Mouse (Mus musculus): ENCODE results near the gene Limk2. TPM values are rescaled to one million over a fixed set of nuclear protein-coding genes. Genes with fewer than 3 reads are reported as not detected.

Limk2 gene
- total RNA-seq, 1 experiment: 80.5 TPM

DNA sequence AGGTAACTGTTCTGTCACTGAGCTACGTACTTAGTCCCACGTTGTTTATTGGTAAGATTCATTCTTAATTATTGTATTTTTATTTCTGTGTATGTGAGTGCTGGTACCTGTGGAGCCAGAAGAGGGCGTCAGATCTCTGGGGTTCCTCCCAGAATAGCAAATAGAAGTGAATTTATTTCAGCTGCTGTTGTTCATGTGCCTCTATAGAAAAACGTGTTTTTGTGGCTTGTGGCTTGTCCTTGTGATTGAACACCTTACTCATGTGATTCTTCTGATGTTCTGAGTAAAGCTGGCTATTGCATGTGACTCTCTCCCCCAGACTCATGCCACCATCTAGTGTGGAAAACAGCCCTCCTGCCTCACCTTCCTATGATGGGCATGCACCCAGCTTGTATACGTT is 80.7 kb downstream of the Limk2 start:
- in situ Hi-C loops (cut with MboI; ENCODE audit: low sequenced_read_pairs in 2 of 2, unreplicated experiment in 2 of 2): no loop called here
- no peak overlapping the region for H3K27ac ChIP-seq (ENCODE audit: insufficient read depth, low read depth, low read length, poor library complexity, severe bottlenecking)

DNA sequence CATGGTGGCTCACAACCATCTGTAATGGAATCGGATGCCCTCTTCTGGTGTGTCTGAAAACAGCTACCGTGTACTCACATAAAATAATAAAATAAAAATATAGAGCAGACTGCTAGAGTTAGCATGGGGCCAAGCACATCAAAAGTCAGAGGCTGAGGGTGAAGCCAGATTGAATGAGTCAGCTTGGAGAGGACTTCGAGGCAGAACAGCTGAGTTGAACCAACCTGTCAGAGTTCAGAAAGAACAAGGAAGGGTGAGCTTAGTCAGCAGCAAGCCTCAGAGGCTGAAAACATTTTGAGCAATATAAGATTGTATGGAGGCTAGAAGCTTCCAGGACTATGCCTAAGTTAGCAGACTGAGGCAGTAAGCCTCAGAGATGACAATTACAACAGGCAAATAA is 90.7 kb downstream of the Limk2 start:
- no peak for DNase-seq (ENCODE audit: low read depth, low spot score)
- in situ Hi-C loops (cut with MboI; ENCODE audit: low sequenced_read_pairs in 2 of 2, unreplicated experiment in 2 of 2): no loop called here
- no peak overlapping the region for H3K4me3 ChIP-seq (ENCODE audit: insufficient read depth in 1 of 2, low read depth in 1 of 2, low read length in 2 of 2, poor library complexity in 1 of 2, severe bottlenecking in 1 of 2)
- no peak overlapping the region for H3K9ac ChIP-seq (ENCODE audit: insufficient read depth, low read depth, low read length, poor library complexity, severe bottlenecking)
- H3K36me3 ChIP-seq (ENCODE audit: control insufficient read depth, insufficient read depth, low read length, poor library complexity, severe bottlenecking): peaks cover 3% of the 10 kb centered on the region; the same call in 1 of the 2 replicates
- no peaks in the 10 kb centered on the region for H3K9me3 ChIP-seq (ENCODE audit: control insufficient read depth, insufficient read depth, low read depth, low read length)
- peaks cover 4% of the 10 kb centered on the region in 2 experiments; a peak in 2 of 4 replicates for H3K4me1 ChIP-seq (ENCODE audit: control insufficient read depth in 2 of 2, insufficient read depth in 2 of 2, low read length in 2 of 2, poor library complexity in 1 of 2)
- no peak overlapping the region for H3K27ac ChIP-seq (ENCODE audit: insufficient read depth, low read depth, low read length, poor library complexity, severe bottlenecking)
- TF ChIP-seq CHD2 (IDR thresholded peaks at IDR 0.05; ENCODE audit: low read depth, low read length) (no peak), MAFK (IDR thresholded peaks at IDR 0.05; ENCODE audit: insufficient read depth, low read depth, low read length) (no peak), HCFC1 (IDR thresholded peaks at IDR 0.05; ENCODE audit: borderline replicate concordance, insufficient read depth, low read length) (no peak), ZC3H11A (IDR thresholded peaks at IDR 0.05; ENCODE audit: borderline replicate concordance, low read depth, low read length) (no peak), ZNF384 (IDR thresholded peaks at IDR 0.05; ENCODE audit: low read depth, low read length) (no peak)

More for the DNA sequence above, 80.7 kb downstream of the Limk2 start:
- no peak for TF ChIP-seq ZNF384 (IDR thresholded peaks at IDR 0.05; ENCODE audit: low read depth, low read length)
- no peak for TF ChIP-seq CHD2 (IDR thresholded peaks at IDR 0.05; ENCODE audit: low read depth, low read length)
- no peak for TF ChIP-seq HCFC1 (IDR thresholded peaks at IDR 0.05; ENCODE audit: borderline replicate concordance, insufficient read depth, low read length)
- no peak for TF ChIP-seq ZC3H11A (IDR thresholded peaks at IDR 0.05; ENCODE audit: borderline replicate concordance, low read depth, low read length)
- no peak for TF ChIP-seq MAFK (IDR thresholded peaks at IDR 0.05; ENCODE audit: insufficient read depth, low read depth, low read length)
- no peak overlapping the region for H3K9ac ChIP-seq (ENCODE audit: insufficient read depth, low read depth, low read length, poor library complexity, severe bottlenecking)
- no peaks in the 10 kb centered on the region for H3K9me3 ChIP-seq (ENCODE audit: control insufficient read depth, insufficient read depth, low read depth, low read length)
- H3K36me3 ChIP-seq (ENCODE audit: control insufficient read depth, insufficient read depth, low read length, poor library complexity, severe bottlenecking): no peaks in the 10 kb centered on the region; the same call in 1 of the 2 replicates
- no peak overlapping the region for H3K4me3 ChIP-seq (ENCODE audit: insufficient read depth in 1 of 2, low read depth in 1 of 2, low read length in 2 of 2, poor library complexity in 1 of 2, severe bottlenecking in 1 of 2)
- H3K4me1 ChIP-seq (ENCODE audit: control insufficient read depth in 2 of 2, insufficient read depth in 2 of 2, low read length in 2 of 2, poor library complexity in 1 of 2): peaks cover 16 to 18% of the 10 kb centered on the region in 2 experiments; a peak in 3 of 4 replicates
- DNase-seq (ENCODE audit: low read depth, low spot score): no peak

DNA sequence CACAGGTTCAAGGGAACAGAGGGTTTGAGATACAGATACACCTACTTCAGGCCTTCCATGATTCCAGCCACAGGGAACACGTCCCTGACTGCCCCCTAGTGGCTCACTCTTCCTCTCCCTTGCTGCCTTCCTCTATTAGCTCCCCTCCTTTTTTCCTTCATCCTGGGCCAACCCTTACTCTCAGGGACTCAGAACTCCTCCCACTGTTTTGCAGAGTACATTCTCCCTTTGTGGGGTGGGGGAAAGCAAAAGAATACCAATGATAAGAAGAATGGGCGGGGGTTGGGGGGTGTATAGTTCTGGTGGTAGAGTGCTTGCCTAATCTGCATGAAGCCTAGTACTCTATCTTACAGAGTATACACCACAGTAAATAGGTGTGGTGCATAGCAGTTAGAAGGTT is 94.8 kb downstream of the Limk2 start:
- in situ Hi-C loops (cut with MboI; ENCODE audit: low sequenced_read_pairs in 2 of 2, unreplicated experiment in 2 of 2): no loop called here
- Histone ChIP-seq H3K36me3 (ENCODE audit: control insufficient read depth, insufficient read depth, low read length, poor library complexity, severe bottlenecking) (peaks cover 24% of the 10 kb centered on the region), H3K9ac (ENCODE audit: insufficient read depth, low read depth, low read length, poor library complexity, severe bottlenecking) (no peak overlapping the region), H3K4me3 (ENCODE audit: insufficient read depth in 1 of 2, low read depth in 1 of 2, low read length in 2 of 2, poor library complexity in 1 of 2, severe bottlenecking in 1 of 2) (no peak overlapping the region), H3K27ac (ENCODE audit: insufficient read depth, low read depth, low read length, poor library complexity, severe bottlenecking) (no peak overlapping the region), H3K9me3 (ENCODE audit: control insufficient read depth, insufficient read depth, low read depth, low read length) (no peaks in the 10 kb centered on the region), H3K4me1 (ENCODE audit: control insufficient read depth in 2 of 2, insufficient read depth in 2 of 2, low read length in 2 of 2, poor library complexity in 1 of 2) (peaks cover 2 to 4% of the 10 kb centered on the region in 2 experiments; a peak in 2 of 4 replicates)
- TF ChIP-seq ZC3H11A (IDR thresholded peaks at IDR 0.05; ENCODE audit: borderline replicate concordance, low read depth, low read length) (peak; percentile 9; the same call in 1 of the 2 replicates), MAFK (IDR thresholded peaks at IDR 0.05; ENCODE audit: insufficient read depth, low read depth, low read length) (no peak)
- DNase-seq (ENCODE audit: low read depth, low spot score): peak; percentile 93

DNA sequence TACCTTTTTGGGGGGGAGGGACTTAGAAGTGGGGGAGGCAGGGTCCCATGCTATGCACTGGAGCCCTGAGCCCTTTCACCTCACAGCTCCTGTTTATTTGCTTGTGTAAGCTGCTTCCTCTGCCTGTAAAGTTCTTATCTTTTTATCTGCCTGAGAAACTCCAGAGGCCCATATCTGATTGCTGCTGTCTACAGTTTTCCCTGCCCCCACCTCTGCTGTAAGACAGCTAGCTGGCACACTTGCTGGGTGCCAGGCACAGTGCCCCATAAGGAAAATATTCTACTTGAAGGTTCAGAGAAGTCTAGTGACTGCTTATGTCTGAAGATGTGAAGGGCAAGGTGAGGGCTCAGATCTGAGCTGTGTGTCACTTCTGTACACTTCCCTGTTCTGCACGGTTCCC is 95.7 kb downstream of the Limk2 start:
- H3K27ac ChIP-seq (ENCODE audit: insufficient read depth, low read depth, low read length, poor library complexity, severe bottlenecking): no peak overlapping the region
- no peak for DNase-seq (ENCODE audit: low read depth, low spot score)
- H3K4me1 ChIP-seq (ENCODE audit: control insufficient read depth in 2 of 2, insufficient read depth in 2 of 2, low read length in 2 of 2, poor library complexity in 1 of 2): peaks cover 2 to 4% of the 10 kb centered on the region in 2 experiments; a peak in 2 of 4 replicates
- TF ChIP-seq ZNF384 (IDR thresholded peaks at IDR 0.05; ENCODE audit: low read depth, low read length): no peak
- no peak for TF ChIP-seq CHD2 (IDR thresholded peaks at IDR 0.05; ENCODE audit: low read depth, low read length)
- no peak for TF ChIP-seq ZC3H11A (IDR thresholded peaks at IDR 0.05; ENCODE audit: borderline replicate concordance, low read depth, low read length)
- TF ChIP-seq MAFK (IDR thresholded peaks at IDR 0.05; ENCODE audit: insufficient read depth, low read depth, low read length): no peak
- H3K9me3 ChIP-seq (ENCODE audit: control insufficient read depth, insufficient read depth, low read depth, low read length): no peaks in the 10 kb centered on the region
- in situ Hi-C loops (cut with MboI; ENCODE audit: low sequenced_read_pairs in 2 of 2, unreplicated experiment in 2 of 2): no loop called here
- peaks cover 30% of the 10 kb centered on the region for H3K36me3 ChIP-seq (ENCODE audit: control insufficient read depth, insufficient read depth, low read length, poor library complexity, severe bottlenecking)
- no peak overlapping the region for H3K9ac ChIP-seq (ENCODE audit: insufficient read depth, low read depth, low read length, poor library complexity, severe bottlenecking)
- no peak overlapping the region for H3K4me3 ChIP-seq (ENCODE audit: insufficient read depth in 1 of 2, low read depth in 1 of 2, low read length in 2 of 2, poor library complexity in 1 of 2, severe bottlenecking in 1 of 2)
